In genomic region chr19:53074899-53075722, GRCm38 (mm10) we compare ENCODE assay signal across 9 mouse cellular contexts. TPM values are rescaled to one million over a fixed set of nuclear protein-coding genes. Genes with fewer than 3 reads are reported as not detected.
DNase-seq lines count a peak whose midpoint lies in the region; ATAC-seq and TF ChIP-seq lines count a peak whose summit lies in the region.
"Had no signal": no experiment of that assay in that cellular context is flagged by ENCODE, and none has a peak within 500 bp of the region (broad histone marks: within the 10 kb centered on the region; RNA-seq: fewer than 3 reads in every experiment).

No protein-coding gene starts in this region.

- WGBS in liver, postnatal 0 days (ENCODE audit: insufficient replicate concordance) = 60% methylated on average over 13 of the region's 13 CpGs
- 75% methylated on average over 13 of the region's 13 CpGs for WGBS in liver, embryonic 12.5 days (ENCODE audit: insufficient replicate concordance)
- 73% methylated on average over 13 of the region's 13 CpGs for WGBS in heart, embryonic 15.5 days
- WGBS in stomach, postnatal 0 days = 46% methylated on average over 13 of the region's 13 CpGs
- 91% methylated on average over 13 of the region's 13 CpGs for WGBS in hindbrain, embryonic 14.5 days

- H3K4me2 ChIP-seq in liver, postnatal 0 days (ENCODE audit: low read depth, low read length) = no peak overlapping the region
- no peak overlapping the region for H3K4me2 ChIP-seq in liver, embryonic 12.5 days
- H3K4me2 ChIP-seq in heart, embryonic 15.5 days = no peak overlapping the region
- no peak overlapping the region for H3K4me2 ChIP-seq in stomach, postnatal 0 days (replicated peaks; ENCODE audit: low read depth)
- H3K4me2 ChIP-seq in hindbrain, embryonic 14.5 days (replicated peaks) = no peak overlapping the region
- H3K4me2 ChIP-seq: hindbrain, embryonic 15.5 days had no signal

- H3K27me3 ChIP-seq in liver, postnatal 0 days (ENCODE audit: insufficient read depth, low read length) = no peaks in the 10 kb centered on the region
- H3K27me3 ChIP-seq in liver, embryonic 12.5 days (replicated peaks) = no peaks in the 10 kb centered on the region
- no peaks in the 10 kb centered on the region for H3K27me3 ChIP-seq in heart, embryonic 15.5 days
- H3K27me3 ChIP-seq in stomach, postnatal 0 days (ENCODE audit: control insufficient read depth, insufficient read depth, low read length) = no peaks in the 10 kb centered on the region
- H3K27me3 ChIP-seq in hindbrain, embryonic 14.5 days (ENCODE audit: control insufficient read depth, insufficient read depth, low read length) = no peaks in the 10 kb centered on the region
- H3K27me3 ChIP-seq: hindbrain, embryonic 15.5 days had no signal

- H3K27ac ChIP-seq in liver, postnatal 0 days (ENCODE audit: low read depth) = peak overlapping the region; percentile 31; the same call in 1 of the 2 replicates
- no peak overlapping the region for H3K27ac ChIP-seq in liver, embryonic 12.5 days
- peak overlapping the region; percentile 31; the same call in 1 of the 2 replicates for H3K27ac ChIP-seq in heart, embryonic 15.5 days
- peak overlapping the region; percentile 65 for H3K27ac ChIP-seq in stomach, postnatal 0 days (replicated peaks)
- H3K27ac ChIP-seq in hindbrain, embryonic 14.5 days = no peak overlapping the region
- H3K27ac ChIP-seq: hindbrain, embryonic 15.5 days; macrophage had no signal

- no peak; the same call in 1 of the 2 replicates for TF ChIP-seq EP300 in liver, postnatal 0 days (IDR thresholded peaks at IDR 0.05; ENCODE audit: low read depth)
- TF ChIP-seq EP300 in stomach, postnatal 0 days (optimal IDR thresholded peaks at IDR 0.05) = no peak

- peak; percentile 33 for DNase-seq in liver, postnatal 0 days
- peak; percentile 79 to 81 for DNase-seq in kidney, postnatal 36 days
- peak; percentile 47 for DNase-seq in stomach, postnatal 0 days (ENCODE audit: low spot score)
- no peak for DNase-seq in spleen, postnatal 14 days (ENCODE audit: low spot score in 2 of 2)
- no peak for DNase-seq in hindbrain, embryonic 14.5 days (ENCODE audit: low spot score)

- no peak overlapping the region for H3K4me3 ChIP-seq in liver, postnatal 0 days (ENCODE audit: low read depth, low read length)
- H3K4me3 ChIP-seq in liver, embryonic 12.5 days = no peak overlapping the region
- no peak overlapping the region for H3K4me3 ChIP-seq in heart, embryonic 15.5 days
- no peak overlapping the region for H3K4me3 ChIP-seq in stomach, postnatal 0 days (ENCODE audit: low read depth, low read length)
- H3K4me3 ChIP-seq in hindbrain, embryonic 14.5 days (replicated peaks; ENCODE audit: low read length) = no peak overlapping the region
- H3K4me3 ChIP-seq: hindbrain, embryonic 15.5 days had no signal

- no peak overlapping the region for H3K9ac ChIP-seq in liver, postnatal 0 days (replicated peaks)
- H3K9ac ChIP-seq in liver, embryonic 12.5 days = no peak overlapping the region
- no peak overlapping the region for H3K9ac ChIP-seq in heart, embryonic 15.5 days
- H3K9ac ChIP-seq in stomach, postnatal 0 days (ENCODE audit: low read length) = no peak overlapping the region
- no peak overlapping the region for H3K9ac ChIP-seq in hindbrain, embryonic 14.5 days
- H3K9ac ChIP-seq: hindbrain, embryonic 15.5 days had no signal

- H3K4me1 ChIP-seq in liver, postnatal 0 days (ENCODE audit: insufficient read depth) = peaks cover 12% of the 10 kb centered on the region
- H3K4me1 ChIP-seq in liver, embryonic 12.5 days = peaks cover 3% of the 10 kb centered on the region; the same call in 1 of the 2 replicates
- H3K4me1 ChIP-seq in heart, embryonic 15.5 days (replicated peaks) = peaks cover 40% of the 10 kb centered on the region
- peaks cover 10% of the 10 kb centered on the region for H3K4me1 ChIP-seq in stomach, postnatal 0 days (replicated peaks; ENCODE audit: control insufficient read depth, insufficient read depth)
- H3K4me1 ChIP-seq in hindbrain, embryonic 14.5 days (replicated peaks; ENCODE audit: control insufficient read depth, insufficient read depth, low read length) = no peaks in the 10 kb centered on the region
- H3K4me1 ChIP-seq: hindbrain, embryonic 15.5 days had no signal

- no peak for TF ChIP-seq CTCF in liver, postnatal 0 days (IDR thresholded peaks at IDR 0.05; ENCODE audit: low read depth)
- TF ChIP-seq CTCF in stomach, postnatal 0 days (IDR thresholded peaks at IDR 0.05; ENCODE audit: low read depth) = no peak

- peak; percentile 43; the same call in 1 of the 2 replicates for ATAC-seq in liver, postnatal 0 days
- no peak for ATAC-seq in liver, embryonic 12.5 days
- no peak for ATAC-seq in heart, embryonic 15.5 days (replicated peaks; ENCODE audit: insufficient number of reproducible peaks, insufficient read depth, low FRiP score, low read depth)
- ATAC-seq in stomach, postnatal 0 days (ENCODE audit: low FRiP score, low TSS enrichment) = peak; percentile 61
- ATAC-seq in hindbrain, embryonic 14.5 days (ENCODE audit: low FRiP score) = no peak

- no peaks in the 10 kb centered on the region for H3K9me3 ChIP-seq in liver, postnatal 0 days (ENCODE audit: low read length)
- 0 out of 2 replicates have a peak, but pooled peaks cover 5% of the 10 kb centered on the region for H3K9me3 ChIP-seq in liver, embryonic 12.5 days (replicated peaks)
- H3K9me3 ChIP-seq in heart, embryonic 15.5 days (replicated peaks) = no peaks in the 10 kb centered on the region
- no peaks in the 10 kb centered on the region for H3K9me3 ChIP-seq in stomach, postnatal 0 days (ENCODE audit: control insufficient read depth, low read length)
- H3K9me3 ChIP-seq in hindbrain, embryonic 14.5 days (ENCODE audit: control insufficient read depth, low read length) = no peaks in the 10 kb centered on the region
- H3K9me3 ChIP-seq: hindbrain, embryonic 15.5 days had no signal

- no peaks in the 10 kb centered on the region for H3K36me3 ChIP-seq in liver, postnatal 0 days (replicated peaks; ENCODE audit: insufficient read depth, low read length)
- H3K36me3 ChIP-seq in liver, embryonic 12.5 days = no peaks in the 10 kb centered on the region
- H3K36me3 ChIP-seq in heart, embryonic 15.5 days = no peaks in the 10 kb centered on the region
- H3K36me3 ChIP-seq in stomach, postnatal 0 days (ENCODE audit: control insufficient read depth, insufficient read depth, low read length) = no peaks in the 10 kb centered on the region
- no peaks in the 10 kb centered on the region for H3K36me3 ChIP-seq in hindbrain, embryonic 14.5 days (replicated peaks; ENCODE audit: control insufficient read depth, insufficient read depth)
- H3K36me3 ChIP-seq: hindbrain, embryonic 15.5 days had no signal

RNA-seq across cellular contexts. Expression of gene Xpnpep1, which starts 35.1 kb away (rescaled TPM):
- polyA plus RNA-seq in liver, postnatal 0 days (2015; fragmentation: Nextera tagmentation; extraction: Ambion mirVana) = 55.4 and 62.0 TPM in 2 replicates
- polyA plus RNA-seq in liver, embryonic 12.5 days (2016; fragmentation: Nextera tagmentation; extraction: Ambion mirVana) = 124 and 133 TPM in 2 replicates
- polyA plus RNA-seq in heart, embryonic 15.5 days (2015; fragmentation: Nextera tagmentation; extraction: Ambion mirVana) = 128 and 135 TPM in 2 replicates
- 106 and 111 TPM in 2 replicates for polyA plus RNA-seq in stomach, postnatal 0 days (2015; fragmentation: Nextera tagmentation; extraction: Ambion mirVana)
- polyA plus RNA-seq in hindbrain, embryonic 14.5 days (2014; fragmentation: Nextera tagmentation; extraction: Ambion mirVana) = 135 and 141 TPM in 2 replicates

Comparison
In these comparisons a context has a peak if more than half of its experiments do, and no peak if none do; other contexts are left out.
1. ATAC-seq: peak in liver, postnatal 0 days (single experiment) and stomach, postnatal 0 days (single experiment); none in liver, embryonic 12.5 days (single experiment), heart, embryonic 15.5 days (single experiment) and hindbrain, embryonic 14.5 days (single experiment).
2. H3K27ac ChIP-seq: peak in liver, postnatal 0 days (single experiment), heart, embryonic 15.5 days (single experiment) and stomach, postnatal 0 days (single experiment); none in liver, embryonic 12.5 days (single experiment) and hindbrain, embryonic 14.5 days (single experiment).
3. DNase-seq: peak in liver, postnatal 0 days (single experiment), kidney, postnatal 36 days (2 of 2) and stomach, postnatal 0 days (single experiment); none in spleen, postnatal 14 days (0 of 2) and hindbrain, embryonic 14.5 days (single experiment).